Mouse (Mus musculus): ENCODE results near the gene Gm5414. TPM values are rescaled to one million over a fixed set of nuclear protein-coding genes. Genes with fewer than 3 reads are reported as not detected.

Gm5414 gene
- not detected in 2 replicates for polyA plus RNA-seq (2014; fragmentation: Nextera tagmentation; extraction: Ambion mirVana)

DNA sequence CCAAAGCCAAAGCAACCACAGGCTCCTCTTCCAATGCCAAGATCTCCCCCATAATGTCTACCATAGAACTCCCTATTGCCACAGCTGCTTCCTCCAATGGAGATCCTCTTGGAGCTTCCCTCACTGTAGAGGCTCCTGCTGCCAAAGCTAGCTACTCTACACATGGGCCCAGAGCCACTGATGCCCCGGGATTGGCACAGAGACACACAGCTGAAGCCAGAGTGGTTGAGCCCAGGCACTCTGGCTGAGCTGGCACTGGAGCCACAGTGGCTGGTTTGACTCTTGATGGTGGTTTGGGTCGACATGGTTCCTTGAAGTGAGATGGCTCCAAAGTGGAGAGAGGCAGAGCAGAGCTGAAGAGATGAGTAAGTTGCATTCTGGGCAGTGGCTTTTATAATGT lies at the start of gene Gm5414:
Gm5414 (minus strand) TSS at position 305 of the 400 bp plus-strand sequence.
- no peak within 1 kb of the TSS for H3K9ac ChIP-seq (replicated peaks; ENCODE audit: low read length)
- H3K4me1 ChIP-seq (ENCODE audit: control insufficient read depth, insufficient read depth, low read length) = no peaks in the 10 kb centered on the region
- H3K9me3 ChIP-seq (replicated peaks; ENCODE audit: control insufficient read depth, low read length) = no peaks in the 10 kb centered on the region
- H3K27ac ChIP-seq (replicated peaks; ENCODE audit: low read depth, low read length) = no peak within 1 kb of the TSS
- ATAC-seq (replicated peaks; ENCODE audit: insufficient number of reproducible peaks, low FRiP score, low TSS enrichment, low read depth) (no peak), DNase-seq (ENCODE audit: low spot score) (no peak)
- H3K27me3 ChIP-seq (ENCODE audit: control insufficient read depth, insufficient read depth, low read length) = no peaks in the 10 kb centered on the region
- H3K36me3 ChIP-seq (replicated peaks; ENCODE audit: control insufficient read depth, insufficient read depth, low read depth, low read length) = no peaks in the 10 kb centered on the region
- H3K4me3 ChIP-seq (ENCODE audit: low read depth, low read length) = no peak within 1 kb of the TSS
- no peak within 1 kb of the TSS for H3K4me2 ChIP-seq (ENCODE audit: low read depth, low read length)
- WGBS = 80% methylated on average over 2 of the region's 2 CpGs

DNA sequence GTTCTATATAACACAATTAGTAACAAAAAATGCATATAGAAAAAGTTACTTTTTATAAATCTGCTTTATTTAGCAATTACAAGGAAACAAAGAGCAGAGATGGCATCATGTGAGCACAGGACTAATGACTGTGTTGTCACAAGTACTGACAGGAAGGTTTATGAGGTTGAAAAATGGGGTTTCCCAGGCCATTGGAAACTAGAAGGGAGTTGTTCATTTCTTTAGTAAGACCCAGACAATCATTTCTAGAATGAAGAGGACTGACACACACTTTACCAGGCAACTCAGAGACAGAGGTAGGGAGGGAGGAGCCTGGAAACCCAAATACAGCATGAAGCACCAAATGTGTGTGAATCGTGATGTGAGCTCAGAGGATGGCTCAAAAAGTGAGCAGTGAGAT lies 48.0 kb upstream of the Gm5414 start:
- H3K4me3 ChIP-seq (ENCODE audit: low read depth, low read length) = no peak overlapping the region
- WGBS = 74% methylated on average over 1 of the region's 1 CpGs
- no peaks in the 10 kb centered on the region for H3K4me1 ChIP-seq (ENCODE audit: control insufficient read depth, insufficient read depth, low read length)
- DNase-seq (ENCODE audit: low spot score) (no peak), ATAC-seq (replicated peaks; ENCODE audit: insufficient number of reproducible peaks, low FRiP score, low TSS enrichment, low read depth) (no peak)
- H3K36me3 ChIP-seq (replicated peaks; ENCODE audit: control insufficient read depth, insufficient read depth, low read depth, low read length) = no peaks in the 10 kb centered on the region
- no peak overlapping the region for H3K27ac ChIP-seq (replicated peaks; ENCODE audit: low read depth, low read length)
- no peaks in the 10 kb centered on the region for H3K9me3 ChIP-seq (replicated peaks; ENCODE audit: control insufficient read depth, low read length)
- H3K9ac ChIP-seq (replicated peaks; ENCODE audit: low read length) = no peak overlapping the region
- H3K4me2 ChIP-seq (ENCODE audit: low read depth, low read length) = no peak overlapping the region
- H3K27me3 ChIP-seq (ENCODE audit: control insufficient read depth, insufficient read depth, low read length) = no peaks in the 10 kb centered on the region

DNA sequence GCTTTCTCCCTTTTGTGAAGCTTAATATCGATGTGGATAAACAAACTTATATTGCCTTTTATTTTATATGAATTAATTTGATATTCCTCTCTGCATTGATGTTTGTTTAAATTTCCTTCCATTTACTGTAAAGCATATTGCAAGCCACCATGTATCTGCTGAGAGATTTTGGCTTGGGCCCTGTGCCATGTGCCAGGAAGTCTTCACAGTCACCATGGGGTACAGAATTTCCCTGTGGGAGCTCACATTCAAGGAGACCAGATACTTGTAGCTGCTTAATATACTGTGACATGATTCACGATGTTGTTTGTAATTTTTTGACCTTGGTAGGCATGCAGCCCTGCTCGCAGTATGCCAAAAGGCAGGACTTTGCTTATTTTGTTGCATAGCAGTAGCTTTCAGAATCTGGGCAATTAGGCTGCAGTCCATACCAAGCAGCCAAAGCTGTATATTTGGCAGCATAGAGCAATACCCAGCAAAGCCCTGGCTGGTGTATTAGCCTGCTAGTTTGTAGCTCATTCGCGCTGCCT lies 24.8 kb upstream of the Gm5414 start:
- Histone ChIP-seq H3K27me3 (ENCODE audit: control insufficient read depth, insufficient read depth, low read length) (no peaks in the 10 kb centered on the region), H3K4me3 (ENCODE audit: low read depth, low read length) (no peak overlapping the region), H3K9me3 (replicated peaks; ENCODE audit: control insufficient read depth, low read length) (no peaks in the 10 kb centered on the region), H3K4me1 (ENCODE audit: control insufficient read depth, insufficient read depth, low read length) (no peaks in the 10 kb centered on the region), H3K27ac (replicated peaks; ENCODE audit: low read depth, low read length) (no peak overlapping the region), H3K4me2 (ENCODE audit: low read depth, low read length) (no peak overlapping the region), H3K36me3 (replicated peaks; ENCODE audit: control insufficient read depth, insufficient read depth, low read depth, low read length) (no peaks in the 10 kb centered on the region), H3K9ac (replicated peaks; ENCODE audit: low read length) (no peak overlapping the region)
- DNase-seq (ENCODE audit: low spot score) (no peak), ATAC-seq (replicated peaks; ENCODE audit: insufficient number of reproducible peaks, low FRiP score, low TSS enrichment, low read depth) (no peak)
- WGBS = 90% methylated on average over 5 of the region's 5 CpGs

- Histone ChIP-seq H3K36me3 (replicated peaks; ENCODE audit: control insufficient read depth, insufficient read depth, low read depth, low read length) (no peaks in the 10 kb centered on the region), H3K27ac (replicated peaks; ENCODE audit: low read depth, low read length) (no peak within 1 kb of the TSS), H3K4me2 (ENCODE audit: low read depth, low read length) (no peak within 1 kb of the TSS), H3K27me3 (ENCODE audit: control insufficient read depth, insufficient read depth, low read length) (no peaks in the 10 kb centered on the region), H3K4me1 (ENCODE audit: control insufficient read depth, insufficient read depth, low read length) (no peaks in the 10 kb centered on the region), H3K9ac (replicated peaks; ENCODE audit: low read length) (no peak within 1 kb of the TSS), H3K9me3 (replicated peaks; ENCODE audit: control insufficient read depth, low read length) (no peaks in the 10 kb centered on the region), H3K4me3 (ENCODE audit: low read depth, low read length) (no peak within 1 kb of the TSS)
- DNase-seq (ENCODE audit: low spot score) (no peak), ATAC-seq (replicated peaks; ENCODE audit: insufficient number of reproducible peaks, low FRiP score, low TSS enrichment, low read depth) (no peak)
- 73% methylated on average over 3 of the region's 3 CpGs for WGBS
Measured at GRCm38 (mm10) chr15:101647280-101647679, 19.3 kb upstream of the Gm5414 start, which contains the start of gene Gm5478. Gene Gm5478, minus strand, starts transcription at chr15:101647380.

- Histone ChIP-seq H3K4me3 (ENCODE audit: low read depth, low read length) (no peak overlapping the region), H3K4me2 (ENCODE audit: low read depth, low read length) (no peak overlapping the region), H3K36me3 (replicated peaks; ENCODE audit: control insufficient read depth, insufficient read depth, low read depth, low read length) (no peaks in the 10 kb centered on the region), H3K9ac (replicated peaks; ENCODE audit: low read length) (no peak overlapping the region), H3K27me3 (ENCODE audit: control insufficient read depth, insufficient read depth, low read length) (no peaks in the 10 kb centered on the region), H3K9me3 (replicated peaks; ENCODE audit: control insufficient read depth, low read length) (no peaks in the 10 kb centered on the region), H3K27ac (replicated peaks; ENCODE audit: low read depth, low read length) (no peak overlapping the region), H3K4me1 (ENCODE audit: control insufficient read depth, insufficient read depth, low read length) (no peaks in the 10 kb centered on the region)
- DNase-seq (ENCODE audit: low spot score) (no peak), ATAC-seq (replicated peaks; ENCODE audit: insufficient number of reproducible peaks, low FRiP score, low TSS enrichment, low read depth) (no peak)
- 72% methylated on average over 6 of the region's 6 CpGs for WGBS
Measured at GRCm38 (mm10) chr15:101599123-101599522, 28.9 kb downstream of the Gm5414 start.

DNA sequence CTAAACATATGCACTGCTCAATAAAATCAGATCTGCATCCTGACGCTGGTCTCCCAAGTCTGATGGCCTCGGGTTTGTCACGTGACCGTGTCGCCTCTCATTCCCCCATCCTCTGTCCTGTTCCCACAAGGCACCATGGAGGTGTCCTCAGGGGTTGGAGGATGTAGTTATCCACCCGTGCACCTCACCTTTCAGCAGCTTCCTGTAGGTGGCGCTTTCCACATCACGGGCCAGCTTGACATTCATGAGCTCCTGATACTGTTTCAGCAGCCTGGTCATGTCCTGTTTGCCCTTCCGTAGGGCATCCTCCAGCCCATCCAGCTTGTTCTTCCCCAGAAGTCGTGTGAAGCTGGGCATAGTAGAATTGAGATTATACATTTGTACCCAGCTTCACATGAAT lies 39.8 kb downstream of the Gm5414 start:
- no peak overlapping the region for H3K9ac ChIP-seq (replicated peaks; ENCODE audit: low read length)
- no peaks in the 10 kb centered on the region for H3K9me3 ChIP-seq (replicated peaks; ENCODE audit: control insufficient read depth, low read length)
- 84% methylated on average over 10 of the region's 10 CpGs for WGBS
- no peak for ATAC-seq (replicated peaks; ENCODE audit: insufficient number of reproducible peaks, low FRiP score, low TSS enrichment, low read depth)
- no peak overlapping the region for H3K4me3 ChIP-seq (ENCODE audit: low read depth, low read length)
- DNase-seq (ENCODE audit: low spot score) = no peak
- H3K4me1 ChIP-seq (ENCODE audit: control insufficient read depth, insufficient read depth, low read length) = no peaks in the 10 kb centered on the region
- no peaks in the 10 kb centered on the region for H3K27me3 ChIP-seq (ENCODE audit: control insufficient read depth, insufficient read depth, low read length)
- H3K4me2 ChIP-seq (ENCODE audit: low read depth, low read length) = no peak overlapping the region
- no peaks in the 10 kb centered on the region for H3K36me3 ChIP-seq (replicated peaks; ENCODE audit: control insufficient read depth, insufficient read depth, low read depth, low read length)
- no peak overlapping the region for H3K27ac ChIP-seq (replicated peaks; ENCODE audit: low read depth, low read length)

DNA sequence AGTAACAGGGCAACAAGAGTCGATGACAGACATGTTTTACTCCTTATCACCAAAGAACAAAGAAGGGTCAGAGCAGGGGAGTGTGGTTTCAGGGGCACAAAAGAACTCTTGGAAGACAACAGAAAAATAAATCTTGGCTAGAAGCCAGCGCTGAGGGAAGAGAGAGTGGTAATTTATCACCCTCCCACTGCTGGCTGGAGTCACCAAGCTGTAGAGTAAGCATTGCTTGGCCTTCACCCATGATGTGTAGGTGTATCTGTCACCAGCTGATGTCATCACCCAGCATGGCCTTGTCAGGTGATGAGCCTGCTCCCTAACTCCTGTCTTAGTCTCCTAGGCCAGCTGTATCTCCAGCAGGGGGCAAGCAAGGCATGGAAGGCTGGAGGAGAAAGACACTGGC lies 43.5 kb downstream of the Gm5414 start:
- no peaks in the 10 kb centered on the region for H3K27me3 ChIP-seq (ENCODE audit: control insufficient read depth, insufficient read depth, low read length)
- WGBS = 56% methylated on average over 2 of the region's 2 CpGs
- no peak for ATAC-seq (replicated peaks; ENCODE audit: insufficient number of reproducible peaks, low FRiP score, low TSS enrichment, low read depth)
- no peaks in the 10 kb centered on the region for H3K36me3 ChIP-seq (replicated peaks; ENCODE audit: control insufficient read depth, insufficient read depth, low read depth, low read length)
- H3K9me3 ChIP-seq (replicated peaks; ENCODE audit: control insufficient read depth, low read length) = no peaks in the 10 kb centered on the region
- no peak overlapping the region for H3K9ac ChIP-seq (replicated peaks; ENCODE audit: low read length)
- H3K4me1 ChIP-seq (ENCODE audit: control insufficient read depth, insufficient read depth, low read length) = no peaks in the 10 kb centered on the region
- no peak for DNase-seq (ENCODE audit: low spot score)
- H3K4me3 ChIP-seq (ENCODE audit: low read depth, low read length) = no peak overlapping the region
- no peak overlapping the region for H3K27ac ChIP-seq (replicated peaks; ENCODE audit: low read depth, low read length)
- no peak overlapping the region for H3K4me2 ChIP-seq (ENCODE audit: low read depth, low read length)

DNA sequence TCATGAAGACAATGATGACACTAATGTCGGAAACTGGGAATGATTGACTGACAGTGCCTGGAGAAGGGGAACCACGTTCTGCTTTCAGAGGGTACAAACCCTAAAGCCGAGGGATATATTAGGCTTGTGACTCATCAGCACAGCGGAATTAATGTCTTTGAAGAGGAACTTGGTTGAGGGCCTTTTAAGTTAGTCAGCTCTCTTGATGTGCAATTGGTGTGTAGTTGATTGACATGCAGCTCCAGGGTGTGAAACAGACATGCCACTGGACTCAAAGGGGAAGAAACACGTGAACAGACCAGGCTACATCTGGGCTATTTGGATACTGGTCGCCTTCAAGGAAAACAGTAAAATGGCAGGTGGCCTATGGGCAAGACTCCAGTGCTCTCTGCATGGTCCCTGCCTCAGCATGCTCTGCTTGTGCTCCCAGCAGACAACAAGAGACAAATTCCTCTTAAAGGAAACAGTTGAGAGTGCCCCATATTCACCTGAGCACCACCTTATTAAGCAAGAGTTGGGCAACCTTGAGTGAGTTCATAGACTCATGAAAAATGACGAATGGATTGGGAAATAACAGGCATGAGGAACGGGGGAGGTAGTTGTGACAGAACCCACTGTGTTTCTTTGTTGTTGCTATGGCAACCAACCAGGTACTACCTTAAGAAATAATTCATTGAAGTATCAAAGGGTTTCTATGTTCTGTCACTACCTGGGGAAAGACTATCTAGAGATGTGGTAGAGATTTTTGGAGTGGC lies 44.6 kb downstream of the Gm5414 start:
- H3K27me3 ChIP-seq (ENCODE audit: control insufficient read depth, insufficient read depth, low read length) = no peaks in the 10 kb centered on the region
- DNase-seq (ENCODE audit: low spot score) (no peak), ATAC-seq (replicated peaks; ENCODE audit: insufficient number of reproducible peaks, low FRiP score, low TSS enrichment, low read depth) (no peak)
- no peak overlapping the region for H3K4me2 ChIP-seq (ENCODE audit: low read depth, low read length)
- no peak overlapping the region for H3K4me3 ChIP-seq (ENCODE audit: low read depth, low read length)
- 74% methylated on average over 8 of the region's 8 CpGs for WGBS
- H3K27ac ChIP-seq (replicated peaks; ENCODE audit: low read depth, low read length) = no peak overlapping the region
- no peaks in the 10 kb centered on the region for H3K9me3 ChIP-seq (replicated peaks; ENCODE audit: control insufficient read depth, low read length)
- H3K9ac ChIP-seq (replicated peaks; ENCODE audit: low read length) = no peak overlapping the region
- no peaks in the 10 kb centered on the region for H3K4me1 ChIP-seq (ENCODE audit: control insufficient read depth, insufficient read depth, low read length)
- H3K36me3 ChIP-seq (replicated peaks; ENCODE audit: control insufficient read depth, insufficient read depth, low read depth, low read length) = no peaks in the 10 kb centered on the region
